Mouse (Mus musculus): ENCODE results near the gene Mpv17l2. TPM values are rescaled to one million over a fixed set of nuclear protein-coding genes. Genes with fewer than 3 reads are reported as not detected.

Mpv17l2 gene
- polyA plus RNA-seq, 1 experiment from 2014 or later = 41.7 TPM

DNA sequence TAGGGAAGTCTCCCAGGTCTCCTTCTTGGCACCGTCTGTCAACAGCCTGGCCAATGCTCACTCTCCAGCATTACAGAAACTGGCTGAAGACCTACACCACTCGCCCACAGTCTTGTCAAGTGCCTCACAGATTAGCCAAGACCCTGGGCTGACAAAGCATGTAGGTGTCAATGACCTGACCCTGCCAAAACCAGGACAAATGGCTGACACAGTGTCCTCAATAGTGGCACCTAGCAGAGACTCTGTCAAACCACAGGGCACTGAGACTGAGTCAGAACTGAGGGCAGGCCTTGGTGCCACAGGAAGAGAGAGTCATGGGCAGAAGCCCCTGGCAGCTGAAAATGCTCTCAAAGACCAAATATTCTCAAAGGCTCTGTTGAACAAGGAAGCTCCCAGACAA lies 45.7 kb downstream of the Mpv17l2 start:
- H3K36me3 ChIP-seq = no peaks in the 10 kb centered on the region
- H3K9me3 ChIP-seq (replicated peaks) = no peaks in the 10 kb centered on the region
- no peak overlapping the region for H3K4me2 ChIP-seq (replicated peaks)
- H3K27me3 ChIP-seq = no peaks in the 10 kb centered on the region
- no peak for ATAC-seq (ENCODE audit: insufficient number of reproducible peaks, low FRiP score, low TSS enrichment, low read depth)
- H3K4me3 ChIP-seq (replicated peaks) = no peak overlapping the region
- no peak overlapping the region for H3K9ac ChIP-seq
- no peaks in the 10 kb centered on the region for H3K4me1 ChIP-seq
- WGBS = 60% methylated on average over 2 of the region's 2 CpGs
- no peak overlapping the region for H3K27ac ChIP-seq (replicated peaks)

DNA sequence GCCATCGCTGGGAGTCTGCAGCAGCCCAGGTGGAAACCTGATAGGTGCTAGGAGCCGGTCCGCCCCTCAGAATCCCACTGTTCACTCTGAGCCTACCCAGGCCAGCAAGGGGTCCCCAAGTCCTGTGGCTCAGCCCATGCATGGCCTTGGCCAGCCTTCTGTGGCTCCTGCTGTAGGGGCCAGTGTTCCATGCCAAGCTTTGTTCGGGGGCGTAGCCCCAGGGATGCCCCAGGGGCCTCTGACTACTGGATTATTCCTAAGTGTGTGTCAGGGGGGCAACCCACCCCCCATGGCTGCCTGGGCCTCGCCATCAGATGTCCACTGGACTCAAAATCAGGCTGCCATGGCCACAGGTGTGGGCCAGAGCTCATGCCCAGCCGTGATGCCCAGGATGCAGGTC lies 46.8 kb downstream of the Mpv17l2 start:
- Histone ChIP-seq H3K36me3 (no peaks in the 10 kb centered on the region), H3K4me3 (replicated peaks) (no peak overlapping the region), H3K4me1 (no peaks in the 10 kb centered on the region), H3K4me2 (replicated peaks) (no peak overlapping the region), H3K9me3 (replicated peaks) (no peaks in the 10 kb centered on the region), H3K9ac (no peak overlapping the region), H3K27me3 (no peaks in the 10 kb centered on the region), H3K27ac (replicated peaks) (no peak overlapping the region)
- ATAC-seq (ENCODE audit: insufficient number of reproducible peaks, low FRiP score, low TSS enrichment, low read depth) = no peak
- WGBS = 77% methylated on average over 7 of the region's 7 CpGs

DNA sequence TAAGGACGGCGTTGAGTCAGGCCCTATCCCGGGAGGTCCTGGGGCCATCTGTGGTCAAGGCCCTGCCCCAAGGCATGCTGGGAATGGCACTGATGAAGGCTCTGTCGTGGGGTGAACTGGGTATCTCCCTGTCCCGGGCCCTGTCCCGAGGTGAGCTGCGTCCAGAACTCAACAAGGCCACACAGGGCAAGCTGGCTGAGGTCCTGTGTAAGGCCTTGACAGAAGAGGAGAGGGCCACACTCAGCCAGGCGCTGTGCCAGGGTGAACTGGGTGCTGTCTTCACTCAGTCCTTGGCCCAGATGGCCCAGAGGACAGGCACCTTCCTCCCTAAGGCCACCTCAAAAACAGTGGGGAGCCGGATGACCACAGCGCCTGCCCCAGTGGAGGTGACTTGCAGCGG lies 49.7 kb downstream of the Mpv17l2 start:
- Histone ChIP-seq H3K36me3 (no peaks in the 10 kb centered on the region), H3K9ac (no peak overlapping the region), H3K4me3 (replicated peaks) (no peak overlapping the region), H3K9me3 (replicated peaks) (no peaks in the 10 kb centered on the region), H3K4me1 (no peaks in the 10 kb centered on the region), H3K27ac (replicated peaks) (no peak overlapping the region), H3K4me2 (replicated peaks) (no peak overlapping the region), H3K27me3 (no peaks in the 10 kb centered on the region)
- ATAC-seq (ENCODE audit: insufficient number of reproducible peaks, low FRiP score, low TSS enrichment, low read depth) = no peak
- WGBS = 79% methylated on average over 11 of the region's 11 CpGs

DNA sequence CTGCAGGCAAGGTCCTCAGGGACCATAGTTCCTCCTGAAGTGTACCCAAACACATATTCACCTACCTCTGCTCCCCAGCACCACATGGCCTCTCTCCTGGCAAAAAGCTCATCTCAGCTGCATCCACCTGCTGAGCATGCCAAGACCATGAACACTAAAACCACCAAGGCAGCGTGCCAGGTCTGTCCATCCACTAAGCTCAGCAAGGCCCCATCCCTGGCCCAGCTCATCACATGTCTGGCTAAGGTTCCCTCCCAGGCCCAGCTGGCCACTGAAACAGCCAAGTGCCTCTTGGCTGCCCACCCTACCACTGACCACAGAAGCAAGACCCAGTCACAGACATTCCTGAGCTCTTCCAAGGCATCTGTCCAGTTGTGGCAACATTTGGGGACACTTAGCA lies 50.5 kb downstream of the Mpv17l2 start:
- Histone ChIP-seq H3K4me1 (no peaks in the 10 kb centered on the region), H3K27ac (replicated peaks) (no peak overlapping the region), H3K9me3 (replicated peaks) (no peaks in the 10 kb centered on the region), H3K9ac (no peak overlapping the region), H3K27me3 (no peaks in the 10 kb centered on the region), H3K36me3 (no peaks in the 10 kb centered on the region), H3K4me2 (replicated peaks) (no peak overlapping the region), H3K4me3 (replicated peaks) (no peak overlapping the region)
- 86% methylated on average over 1 of the region's 1 CpGs for WGBS
- ATAC-seq (ENCODE audit: insufficient number of reproducible peaks, low FRiP score, low TSS enrichment, low read depth) = no peak

DNA sequence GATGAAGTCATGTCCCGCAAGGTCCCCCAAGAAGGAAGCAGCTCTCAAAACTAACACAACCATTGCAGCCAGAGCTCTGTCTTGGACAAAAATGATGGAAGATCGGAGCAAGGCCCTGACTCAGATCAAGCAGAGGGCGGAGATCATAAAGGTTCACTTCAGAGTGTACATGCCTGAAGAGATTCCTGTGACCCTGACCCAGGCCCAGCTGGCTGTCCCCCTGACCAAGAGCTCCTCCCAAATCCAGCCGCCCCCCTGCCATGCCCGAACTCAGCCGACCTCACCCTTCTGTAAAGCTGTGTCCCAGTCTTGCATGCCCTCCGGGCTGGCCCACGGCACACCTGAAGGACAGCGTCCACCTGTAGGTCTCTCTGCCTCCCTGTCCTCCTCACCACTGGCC lies 51.0 kb downstream of the Mpv17l2 start:
- Histone ChIP-seq H3K27me3 (no peaks in the 10 kb centered on the region), H3K27ac (replicated peaks) (no peak overlapping the region)
- 84% methylated on average over 9 of the region's 9 CpGs for WGBS

More for the DNA sequence above, 51.0 kb downstream of the Mpv17l2 start:
- Histone ChIP-seq H3K36me3 (no peaks in the 10 kb centered on the region), H3K9ac (no peak overlapping the region), H3K9me3 (replicated peaks) (no peaks in the 10 kb centered on the region), H3K4me3 (replicated peaks) (no peak overlapping the region), H3K4me1 (no peaks in the 10 kb centered on the region), H3K4me2 (replicated peaks) (no peak overlapping the region)
- no peak for ATAC-seq (ENCODE audit: insufficient number of reproducible peaks, low FRiP score, low TSS enrichment, low read depth)

Small RNAs within 50 kb of the gene (microRNA-seq; reads per million reads assigned to microRNA genes)
- 0.69 reads per million for gene Mir7240 (ENCODE audit: borderline number of aligned reads)

Other genes starting within 250 kb of the Mpv17l2 start
- 310 and 324 TPM in 2 replicates for gene Fkbp8, start 233.2 kb downstream of the Mpv17l2 start, polyA plus RNA-seq (2015; fragmentation: Nextera tagmentation; extraction: Ambion mirVana)
- gene Kxd1, start 233.0 kb downstream of the Mpv17l2 start, polyA plus RNA-seq (2015; fragmentation: Nextera tagmentation; extraction: Ambion mirVana) = 57.7 and 59.1 TPM in 2 replicates
- gene Ell, start 221.5 kb downstream of the Mpv17l2 start, polyA plus RNA-seq (2015; fragmentation: Nextera tagmentation; extraction: Ambion mirVana) = 19.6 and 22.7 TPM in 2 replicates
- gene Isyna1, start 166.6 kb downstream of the Mpv17l2 start, polyA plus RNA-seq (2015; fragmentation: Nextera tagmentation; extraction: Ambion mirVana) = 139 and 143 TPM in 2 replicates
- 127 and 130 TPM in 2 replicates for gene Ssbp4, start 152.1 kb downstream of the Mpv17l2 start, polyA plus RNA-seq (2015; fragmentation: Nextera tagmentation; extraction: Ambion mirVana)
- gene Lrrc25, start 144.8 kb downstream of the Mpv17l2 start, polyA plus RNA-seq (2015; fragmentation: Nextera tagmentation; extraction: Ambion mirVana) = 2.9 and 4.0 TPM in 2 replicates
- 0.16 TPM in 2 replicates for gene Gdf15, start 128.5 kb downstream of the Mpv17l2 start, polyA plus RNA-seq (2015; fragmentation: Nextera tagmentation; extraction: Ambion mirVana)
- gene Pgpep1, start 100.6 kb downstream of the Mpv17l2 start, polyA plus RNA-seq (2015; fragmentation: Nextera tagmentation; extraction: Ambion mirVana) = 52.1 and 56.6 TPM in 2 replicates
- 243 and 244 TPM in 2 replicates for gene Lsm4, start 87.7 kb downstream of the Mpv17l2 start, polyA plus RNA-seq (2015; fragmentation: Nextera tagmentation; extraction: Ambion mirVana)
- gene Jund, start 62.0 kb downstream of the Mpv17l2 start, polyA plus RNA-seq (2015; fragmentation: Nextera tagmentation; extraction: Ambion mirVana) = 97.7 and 99.6 TPM in 2 replicates
- gene Iqcn, start 57.5 kb downstream of the Mpv17l2 start, polyA plus RNA-seq (2015; fragmentation: Nextera tagmentation; extraction: Ambion mirVana) = 0.03 and 0.04 TPM in 2 replicates
- not detected in 2 replicates for gene Gm3336, start 42.4 kb downstream of the Mpv17l2 start, polyA plus RNA-seq (2015; fragmentation: Nextera tagmentation; extraction: Ambion mirVana)
- 0.16 and 0.29 TPM in 2 replicates for gene Pde4c, start 37.2 kb downstream of the Mpv17l2 start, polyA plus RNA-seq (2015; fragmentation: Nextera tagmentation; extraction: Ambion mirVana)
- 22.7 and 28.6 TPM in 2 replicates for gene Rab3a, start 6.3 kb downstream of the Mpv17l2 start, polyA plus RNA-seq (2015; fragmentation: Nextera tagmentation; extraction: Ambion mirVana)
- 92.5 and 94.3 TPM in 2 replicates for gene Pik3r2, start 15.8 kb upstream of the Mpv17l2 start, polyA plus RNA-seq (2015; fragmentation: Nextera tagmentation; extraction: Ambion mirVana)
- gene Mast3, start 44.1 kb upstream of the Mpv17l2 start, polyA plus RNA-seq (2015; fragmentation: Nextera tagmentation; extraction: Ambion mirVana) = 19.1 and 20.2 TPM in 2 replicates
- 0.26 and 0.28 TPM in 2 replicates for gene Il12rb1, start 47.5 kb upstream of the Mpv17l2 start, polyA plus RNA-seq (2015; fragmentation: Nextera tagmentation; extraction: Ambion mirVana)
- 9.3 and 10.1 TPM in 2 replicates for gene Arrdc2, start 78.8 kb upstream of the Mpv17l2 start, polyA plus RNA-seq (2015; fragmentation: Nextera tagmentation; extraction: Ambion mirVana)
- 3.8 and 5.6 TPM in 2 replicates for gene Kcnn1, start 102.3 kb upstream of the Mpv17l2 start, polyA plus RNA-seq (2015; fragmentation: Nextera tagmentation; extraction: Ambion mirVana)
- gene Ccdc124, start 113.0 kb upstream of the Mpv17l2 start, polyA plus RNA-seq (2015; fragmentation: Nextera tagmentation; extraction: Ambion mirVana) = 99.6 and 104 TPM in 2 replicates
- 0.45 and 0.64 TPM in 2 replicates for gene Slc5a5, start 131.8 kb upstream of the Mpv17l2 start, polyA plus RNA-seq (2015; fragmentation: Nextera tagmentation; extraction: Ambion mirVana)
- 4,781 and 4,906 TPM in 2 replicates for gene Rpl18a, start 136.5 kb upstream of the Mpv17l2 start, polyA plus RNA-seq (2015; fragmentation: Nextera tagmentation; extraction: Ambion mirVana)
- 50.1 and 50.2 TPM in 2 replicates for gene Map1s, start 145.0 kb upstream of the Mpv17l2 start, polyA plus RNA-seq (2015; fragmentation: Nextera tagmentation; extraction: Ambion mirVana)

Measured in embryonic facial prominence, embryonic 15.5 days (tissue).